Mouse (Mus musculus) cerebellum, adult 18-20 months (tissue): ENCODE data around the gene Epha10.
"Not testable (repeated sequence)": the region's sequence is repeated elsewhere in the genome, so short reads cannot be mapped to it uniquely, and the experiment has no call there.

Experiments used
- DNase-seq, 2 experiments: peaks; one replicate each; pipeline ENCODE4 v3.0.0; 2021

Gene Epha10

GRCm38 (mm10) chr4:124894508-124895428 lies 14.1 kb downstream of the Epha10 start:
- DNase-seq, result peak; percentile 74 to 89

GRCm38 (mm10) chr4:124898428-124898827 lies 17.7 kb downstream of the Epha10 start:
- no peak for DNase-seq

- DNase-seq, result no peak
These were observed 19.2 kb downstream of the Epha10 start for GRCm38 (mm10) chr4:124899906-124900305.

GRCm38 (mm10) chr4:124905417-124905816 lies 24.7 kb downstream of the Epha10 start:
- no peak for DNase-seq

GRCm38 (mm10) chr4:124905971-124906822 lies 25.5 kb downstream of the Epha10 start:
- no peak for DNase-seq

- DNase-seq, result no peak
These were observed 47.4 kb downstream of the Epha10 start for GRCm38 (mm10) chr4:124928102-124928501.

- DNase-seq, result peak; percentile 95
These were observed 56.1 kb downstream of the Epha10 start, which contains the start of gene 9930104L06Rik for GRCm38 (mm10) chr4:124936613-124937471. TSS of gene 9930104L06Rik (plus strand) at chr4:124937048.

GRCm38 (mm10) chr4:124939211-124939610 lies 58.5 kb downstream of the Epha10 start, which contains the start of gene Cdca8:
TSS of gene Cdca8 (minus strand) at chr4:124939311.
- DNase-seq, result not testable (repeated sequence)

GRCm38 (mm10) chr4:124943022-124943421 lies 62.3 kb downstream of the Epha10 start:
- peak; percentile 55 to 77 for DNase-seq

GRCm38 (mm10) chr4:124943781-124944180 lies 63.1 kb downstream of the Epha10 start:
- no peak for DNase-seq

- no peak for DNase-seq
These were observed 64.3 kb downstream of the Epha10 start for GRCm38 (mm10) chr4:124944961-124945360.

- no peak for DNase-seq
These were observed 68.8 kb downstream of the Epha10 start for GRCm38 (mm10) chr4:124949488-124949887.

- no peak for DNase-seq
These were observed 69.7 kb downstream of the Epha10 start for GRCm38 (mm10) chr4:124950181-124951035.

GRCm38 (mm10) chr4:124951036-124951433 lies 70.3 kb downstream of the Epha10 start:
- no peak for DNase-seq

GRCm38 (mm10) chr4:124953546-124953945 lies 72.8 kb downstream of the Epha10 start:
- no peak for DNase-seq

- DNase-seq, result no peak
These were observed 76.6 kb downstream of the Epha10 start for GRCm38 (mm10) chr4:124957284-124957683.

- no peak for DNase-seq
These were observed 78.4 kb downstream of the Epha10 start for GRCm38 (mm10) chr4:124959062-124959461.

GRCm38 (mm10) chr4:124960940-124961339 lies 80.2 kb downstream of the Epha10 start:
- peak; percentile 27 to 31 for DNase-seq

- DNase-seq, result no peak
These were observed 81.9 kb downstream of the Epha10 start for GRCm38 (mm10) chr4:124962576-124962975.

GRCm38 (mm10) chr4:124964912-124965599 lies 84.4 kb downstream of the Epha10 start:
- DNase-seq, result no peak
